Mouse (Mus musculus) CD4-positive, CD25-positive, alpha-beta regulatory T cell, adult 4 months (primary cell): Measurements from ENCODE around the gene Cts7. TPM values are rescaled to one million over a fixed set of nuclear protein-coding genes. Genes with fewer than 3 reads are reported as not detected.

Experiments
- ATAC-seq: one replicate; pipeline ENCODE4 v1.8.0; 2017
- polyA plus RNA-seq, 2 experiments: library from polyadenylated mRNA; unstranded; fragments of 100-300 nt; shearing (Covaris generic); gene quantifications; one replicate each; pipeline ENCODE4 v1.2.1; 2017

Cts7 gene
- polyA plus RNA-seq: not detected

- no peak for ATAC-seq
Observed at GRCm38 (mm10) chr13:61358097-61358496, at the start of gene Cts7. TSS of gene Cts7 (minus strand) at chr13:61358197.

Other genes starting within 250 kb of the Cts7 start
- gene Ctsr, start 193.9 kb downstream of the Cts7 start, polyA plus RNA-seq: not detected
- not detected for gene Cts6, start 154.8 kb downstream of the Cts7 start, polyA plus RNA-seq
- gene Cts8, start 102.8 kb downstream of the Cts7 start, polyA plus RNA-seq: not detected
- not detected for gene Gm49398, start 69.4 kb downstream of the Cts7 start, polyA plus RNA-seq
- gene Ctsm, start 183.6 kb upstream of the Cts7 start, polyA plus RNA-seq: not detected
- not detected for gene Gm49352, start 210.0 kb upstream of the Cts7 start, polyA plus RNA-seq
- gene Cts3, start 211.9 kb upstream of the Cts7 start, polyA plus RNA-seq: not detected